Mouse (Mus musculus): ENCODE results near the gene Cadps.

GRCm38 (mm10) chr14:12342458-12343131 is 480.3 kb downstream of the Cadps start:
- TF ChIP-seq POLR2A (IDR thresholded peaks at IDR 0.05; ENCODE audit: insufficient read depth, low read depth, low read length) (no peak), CTCF (IDR thresholded peaks at IDR 0.05; ENCODE audit: insufficient read depth, low read depth, low read length) (no peak)

All from olfactory bulb, adult 2 months (tissue).